Mouse (Mus musculus) thymus, postnatal 0 days (tissue): ENCODE results near the gene Cpsf6. TPM values are rescaled to one million over a fixed set of nuclear protein-coding genes. Genes with fewer than 3 reads are reported as not detected.

Source experiments
- DNase-seq: peaks from one replicate; pipeline ENCODE4 v3.0.0-alpha.2; 2015; ENCODE audit warnings: low spot score
- polyA plus RNA-seq: library from polyadenylated mRNA; unstranded; fragments of >200 nt; fragmentation: Nextera tagmentation; extraction: Ambion mirVana; gene quantifications from 2 replicates; pipeline ENCODE4 v1.2.1, GENCODE M21; 2015

Cpsf6 gene
- polyA plus RNA-seq, 1 experiment from 2014 or later = 154 TPM

- DNase-seq = no peak
Observed at GRCm38 (mm10) chr10:117386981-117387380, 7.2 kb upstream of the Cpsf6 start.

GRCm38 (mm10) chr10:117386261-117386660 is 6.4 kb upstream of the Cpsf6 start:
- DNase-seq = no peak

DNA sequence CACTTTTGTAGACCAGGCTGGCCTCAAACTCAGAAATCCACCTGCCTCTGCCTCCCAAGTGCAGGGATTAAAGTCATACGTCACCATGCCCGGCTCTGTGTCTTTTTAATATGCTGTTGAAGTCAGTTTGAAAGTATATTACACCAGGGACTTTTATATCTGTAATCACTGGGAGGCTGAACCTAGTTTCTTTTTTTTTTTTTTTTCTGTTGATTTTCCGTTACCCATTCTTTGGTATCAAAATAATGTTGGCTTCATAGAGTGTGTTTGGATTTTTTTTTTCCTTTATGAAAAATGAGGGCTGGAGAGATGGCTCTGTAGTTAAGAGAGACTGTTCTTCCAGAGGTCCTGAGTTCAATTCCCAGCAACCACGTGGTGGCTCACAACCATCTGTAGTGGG is 5.6 kb upstream of the Cpsf6 start:
- DNase-seq = no peak

DNA sequence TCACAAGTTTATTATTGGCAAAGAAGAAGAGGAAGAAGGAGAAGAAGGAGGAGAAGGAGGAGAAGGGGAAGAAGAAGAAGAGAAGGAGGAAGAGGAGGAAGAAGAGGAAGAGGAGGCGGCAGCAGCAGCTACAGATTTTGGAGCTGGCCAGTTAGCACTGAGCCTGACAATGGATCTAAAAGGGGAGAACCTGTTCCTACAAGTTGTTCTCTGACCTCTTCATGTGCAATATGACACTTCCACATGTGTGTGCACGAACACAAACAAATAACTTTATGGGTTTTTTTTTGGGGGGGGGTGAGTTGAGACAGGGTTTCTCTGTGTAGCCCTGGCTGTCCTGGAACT is 5.2 kb upstream of the Cpsf6 start:
- DNase-seq = no peak

- DNase-seq = no peak
Observed at GRCm38 (mm10) chr10:117384386-117385085, 4.7 kb upstream of the Cpsf6 start.

DNA sequence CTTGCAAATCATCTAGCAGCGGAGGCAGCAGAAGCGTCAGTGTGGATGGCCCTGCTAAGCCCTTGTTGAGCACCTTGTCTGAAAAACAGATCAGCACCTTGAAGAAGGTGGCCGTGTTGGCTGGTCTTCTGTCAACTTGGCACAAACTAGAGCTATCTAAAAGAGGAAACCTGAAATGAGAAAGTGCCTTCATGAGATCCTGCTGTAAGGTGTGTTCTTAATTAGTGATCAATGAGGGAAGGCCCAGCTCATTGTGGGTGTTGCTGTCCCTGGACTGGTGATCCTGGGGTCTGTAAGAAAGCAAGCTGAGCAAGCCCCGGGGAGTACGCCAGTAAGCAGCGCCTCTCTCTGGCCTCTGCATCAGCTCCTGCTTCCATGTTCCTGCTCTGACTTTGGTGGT is 4.1 kb upstream of the Cpsf6 start:
- DNase-seq = no peak

- no peak for DNase-seq
Observed at GRCm38 (mm10) chr10:117382996-117383550, 3.3 kb upstream of the Cpsf6 start.

- no peak for DNase-seq
Observed at GRCm38 (mm10) chr10:117382146-117382545, 2.3 kb upstream of the Cpsf6 start.

- DNase-seq = no peak
Observed at GRCm38 (mm10) chr10:117380721-117381570, 1.1 kb upstream of the Cpsf6 start.

DNA sequence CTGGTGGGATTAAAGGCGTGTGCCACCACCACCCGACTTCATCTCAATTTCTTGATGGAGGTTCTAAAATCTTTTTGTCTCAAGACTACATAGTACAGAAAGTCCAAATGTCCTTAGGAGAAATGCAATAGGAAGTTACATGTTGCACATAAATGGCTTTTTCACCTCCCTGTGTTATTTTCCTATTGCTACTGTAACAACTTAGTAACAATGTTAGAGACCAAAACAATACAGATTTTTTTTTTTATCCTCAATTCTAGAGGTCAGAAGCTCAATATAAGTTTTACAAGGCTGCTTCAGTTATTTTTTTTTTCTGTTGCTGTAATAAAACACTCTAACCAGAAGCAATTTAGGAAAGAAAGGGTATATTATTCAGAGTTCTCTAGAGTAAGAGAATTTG is 374 bp downstream of the Cpsf6 start:
- DNase-seq = no peak

- DNase-seq = no peak
Observed at GRCm38 (mm10) chr10:117378642-117379041, 1.2 kb downstream of the Cpsf6 start.

GRCm38 (mm10) chr10:117378291-117378555 is 1.6 kb downstream of the Cpsf6 start:
- no peak for DNase-seq

GRCm38 (mm10) chr10:117377431-117378290 is 2.2 kb downstream of the Cpsf6 start:
- peak; percentile 37 for DNase-seq

DNA sequence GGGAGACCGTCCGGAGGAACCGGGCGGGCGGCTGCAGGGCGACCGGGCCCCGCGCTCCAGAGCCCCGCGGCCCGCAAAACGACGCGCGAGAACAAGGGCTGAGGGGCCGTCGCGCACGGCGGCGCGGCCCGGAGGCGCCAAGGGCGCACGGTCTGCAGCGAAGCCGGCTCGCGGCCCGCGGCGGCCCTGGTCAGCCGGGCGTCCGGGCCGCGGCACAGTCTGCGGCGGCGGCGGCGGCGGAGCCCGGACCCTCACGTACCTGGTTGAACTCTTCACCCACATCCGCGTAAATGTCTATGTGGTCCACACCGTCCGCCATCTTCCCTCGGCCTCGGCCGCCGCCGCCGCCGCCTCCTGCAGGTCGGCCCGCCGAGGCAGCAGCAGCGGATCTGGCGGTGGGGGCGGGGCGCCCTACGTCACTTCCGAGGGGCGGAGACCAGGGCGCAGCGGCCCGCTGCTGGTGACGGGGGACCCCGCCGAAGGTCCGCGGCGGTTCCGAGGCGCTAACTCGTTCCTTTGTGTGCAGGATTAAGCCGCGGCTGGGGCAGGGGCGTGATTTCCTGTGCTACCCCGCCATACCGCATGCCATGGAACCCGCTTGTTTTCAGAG is 3.1 kb downstream of the Cpsf6 start:
- peak; percentile 95 for DNase-seq

DNA sequence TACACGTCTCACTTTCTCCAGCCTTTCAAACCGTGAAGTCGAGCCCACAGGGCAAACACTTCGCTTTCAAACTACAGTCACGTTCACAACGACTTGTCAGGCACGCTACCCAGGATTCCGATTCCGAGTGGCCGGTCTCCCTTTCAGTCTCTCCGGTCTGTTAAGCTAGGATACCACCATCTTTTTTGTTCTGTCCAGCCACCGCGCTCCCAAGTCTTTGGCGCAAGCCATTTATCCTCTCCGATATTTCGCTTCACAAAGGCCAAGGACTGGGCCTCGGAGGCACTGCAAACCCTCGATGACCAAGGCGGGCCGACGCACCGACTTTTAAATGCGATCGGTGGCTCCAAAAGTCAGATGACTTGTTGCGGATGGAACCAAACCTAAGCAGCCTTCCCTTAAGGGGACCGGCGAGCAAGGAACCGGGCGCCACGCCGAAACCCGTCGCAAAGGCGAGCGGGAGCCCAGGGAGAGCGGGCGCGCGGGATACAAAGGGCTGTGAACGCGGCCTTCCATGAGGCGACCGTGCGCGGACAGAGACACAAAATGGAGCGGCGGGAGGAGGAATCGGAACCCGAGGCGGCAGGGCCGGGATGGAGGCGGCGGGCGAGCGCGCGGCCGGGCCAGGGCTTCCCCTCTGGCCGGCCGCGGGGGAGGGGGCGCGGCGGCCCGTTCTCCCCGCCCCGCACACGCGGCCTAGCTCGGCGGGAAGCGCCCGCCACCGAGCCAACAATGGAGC is 3.8 kb downstream of the Cpsf6 start:
- DNase-seq = peak; percentile 45

GRCm38 (mm10) chr10:117375163-117375562 is 4.7 kb downstream of the Cpsf6 start:
- no peak for DNase-seq

DNA sequence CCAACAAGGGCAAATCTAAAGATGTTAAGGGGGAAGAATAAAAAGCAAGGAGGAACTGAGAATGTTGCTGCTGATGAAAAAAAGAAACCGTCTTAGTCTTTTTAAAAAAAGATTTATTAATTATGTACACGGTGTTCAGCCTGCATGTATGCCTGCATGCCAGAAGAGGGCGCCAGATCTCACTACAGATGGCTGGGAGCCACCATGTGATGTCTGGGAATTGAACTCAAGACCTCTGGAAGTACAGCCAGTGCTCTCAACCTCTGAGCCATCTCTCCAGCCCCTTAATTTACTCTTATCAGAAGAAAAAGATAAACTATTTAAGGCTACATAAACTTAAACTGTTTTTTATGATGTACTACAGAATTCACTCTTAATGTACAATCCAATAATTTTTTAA is 16.7 kb downstream of the Cpsf6 start:
- peak; percentile 64 for DNase-seq

DNA sequence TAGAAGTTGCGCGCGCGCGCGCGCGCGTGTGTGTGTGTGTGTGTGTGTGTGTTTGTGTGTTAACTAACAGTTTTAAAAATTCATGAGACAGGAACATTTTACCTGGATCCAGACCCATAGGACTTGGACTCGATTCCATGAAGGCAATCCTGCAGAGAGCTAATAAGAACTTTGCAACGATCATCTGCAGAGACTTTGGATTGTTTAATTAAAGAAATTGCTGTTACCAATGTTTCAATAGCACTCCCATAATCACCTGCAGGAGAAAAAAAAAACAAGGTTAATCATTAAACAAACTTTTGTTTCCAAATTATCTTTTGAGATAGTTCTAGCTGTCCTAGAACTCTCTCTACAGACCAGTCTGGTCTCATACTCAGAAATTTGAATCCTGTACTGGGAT is 20.9 kb downstream of the Cpsf6 start:
- DNase-seq = no peak

- DNase-seq = no peak
Observed at GRCm38 (mm10) chr10:117343000-117343399, 36.8 kb downstream of the Cpsf6 start.

- DNase-seq = no peak
Observed at GRCm38 (mm10) chr10:117342406-117342805, 37.4 kb downstream of the Cpsf6 start.

- no peak for DNase-seq
Observed at GRCm38 (mm10) chr10:117341029-117341428, 38.8 kb downstream of the Cpsf6 start.
